Mouse (Mus musculus) intestine, postnatal 0 days (tissue): Measurements from ENCODE around the gene Nudt1. TPM values are rescaled to one million over a fixed set of nuclear protein-coding genes. Genes with fewer than 3 reads are reported as not detected.

Experiments
- ATAC-seq: fragments of 200-750 bp; cut with Nextera tagmentation; 2 replicates; pipeline ENCODE4 v1.8.0; 2017; ENCODE audit warnings: mild to moderate bottlenecking, moderate TSS enrichment, moderate library complexity
- H3K27ac ChIP-seq: fragments of 300-500 bp; sonication (generic); 2 replicates; pipeline ENCODE4 v1.5.1; 2014; ENCODE audit warnings: mild to moderate bottlenecking, low read depth, low read length, moderate library complexity
- H3K27me3 ChIP-seq: fragments of 300-500 bp; sonication (generic); replicated peaks from 2 replicates; pipeline ENCODE4 v1.6.1; 2014; ENCODE audit warnings: low read length, mixed read lengths; ENCODE audit not compliant: control insufficient read depth, insufficient read depth
- H3K36me3 ChIP-seq: fragments of 300-500 bp; sonication (generic); 2 replicates; pipeline ENCODE4 v1.6.1; 2014; ENCODE audit warnings: mild to moderate bottlenecking, moderate library complexity; ENCODE audit not compliant: control insufficient read depth, insufficient read depth
- H3K4me1 ChIP-seq: fragments of 300-500 bp; sonication (generic); replicated peaks from 2 replicates; pipeline ENCODE4 v1.6.1; 2014; ENCODE audit warnings: antibody characterized with exemption, low read length, mixed read lengths; ENCODE audit not compliant: control insufficient read depth, insufficient read depth
- H3K4me2 ChIP-seq: fragments of 300-500 bp; sonication (generic); replicated peaks from 2 replicates; pipeline ENCODE4 v1.6.1; 2014; ENCODE audit warnings: low read depth, mild to moderate bottlenecking, moderate library complexity
- H3K4me3 ChIP-seq: fragments of 300-500 bp; sonication (generic); 2 replicates; pipeline ENCODE4 v1.5.1; 2014; ENCODE audit warnings: low read depth, low read length
- H3K9ac ChIP-seq: fragments of 300-500 bp; sonication (generic); 2 replicates; pipeline ENCODE4 v1.6.1; 2014; ENCODE audit warnings: mild to moderate bottlenecking, low read depth, low read length
- H3K9me3 ChIP-seq: fragments of 300-500 bp; sonication (generic); 2 replicates; pipeline ENCODE4 v1.6.1; 2016; ENCODE audit warnings: mixed run types; ENCODE audit not compliant: control insufficient read depth
- CTCF ChIP-seq: sonication (generic); IDR thresholded peaks from 2 replicates; pipeline ENCODE4 v1.5.1; 2016; ENCODE audit warnings: low read depth, mild to moderate bottlenecking, control low read depth, antibody characterized with exemption, moderate library complexity
- WGBS: fragments of 180-500 bp; shearing (Covaris S2); extraction: QIAGEN DNeasy Blood & Tissue Kit; methylation state at CpG from one replicate; pipeline ENCODE4 v1.1.7; 2014; 5-methylcytosine and 5-hydroxymethylcytosine counted together
- polyA plus RNA-seq: library from polyadenylated mRNA; unstranded; fragments of >200 nt; fragmentation: Nextera tagmentation; extraction: Ambion mirVana; gene quantifications from 2 replicates; pipeline ENCODE4 v1.2.1, GENCODE M21; 2015

The Nudt1 gene
- polyA plus RNA-seq, 1 experiment from 2014 or later: 28.9 TPM

DNA sequence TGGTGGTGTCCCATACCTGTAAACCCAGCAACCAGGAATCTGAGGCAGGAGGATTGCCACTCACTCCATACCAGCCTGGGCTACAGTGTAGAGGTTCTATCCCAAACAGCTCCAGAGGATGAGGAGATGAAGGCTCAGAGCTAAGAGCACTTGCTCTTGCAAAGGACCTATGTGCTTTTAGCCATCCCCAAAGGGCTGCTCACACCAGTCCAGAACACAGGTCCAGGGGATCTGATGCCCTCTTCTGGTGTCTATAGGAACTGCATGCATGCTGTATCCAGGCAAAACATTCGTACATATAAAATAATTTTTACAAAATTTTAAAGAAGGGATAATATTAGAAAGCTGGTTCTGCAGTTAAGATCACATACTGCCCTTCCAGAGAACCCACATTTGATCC lies 15.2 kb downstream of the Nudt1 start:
- Histone ChIP-seq H3K36me3 (peaks cover 41% of the 10 kb centered on the region), H3K27me3 (no peaks in the 10 kb centered on the region), H3K27ac (no peak overlapping the region), H3K9me3 (no peaks in the 10 kb centered on the region), H3K4me1 (no peaks in the 10 kb centered on the region), H3K9ac (no peak overlapping the region), H3K4me3 (no peak overlapping the region), H3K4me2 (no peak overlapping the region)
- WGBS: 67% methylated on average over 1 of the region's 1 CpGs
- no peak for ATAC-seq
- peak; percentile 81 for TF ChIP-seq CTCF

DNA sequence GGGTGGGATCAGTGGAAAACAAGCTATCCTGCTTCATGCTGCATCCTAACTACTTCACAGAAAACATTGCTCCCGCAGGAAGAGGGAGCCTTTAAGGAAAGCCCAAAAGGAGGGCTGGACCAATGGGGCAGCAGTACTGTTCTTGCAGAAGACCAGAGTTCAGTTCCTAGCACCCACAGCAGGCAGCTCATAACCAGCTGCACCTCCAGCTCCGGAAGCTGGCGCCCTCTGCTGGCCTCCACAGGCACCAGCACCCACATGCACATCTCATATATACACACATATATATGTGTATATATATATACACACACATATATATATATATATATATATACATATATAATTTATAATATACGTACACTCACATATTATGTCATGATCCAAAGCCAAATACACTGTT lies 17.3 kb downstream of the Nudt1 start:
- peaks cover 47% of the 10 kb centered on the region for H3K36me3 ChIP-seq
- peak; percentile 46 for TF ChIP-seq CTCF
- H3K4me1 ChIP-seq: no peaks in the 10 kb centered on the region
- H3K9ac ChIP-seq: no peak overlapping the region
- H3K27me3 ChIP-seq: no peaks in the 10 kb centered on the region
- no peak overlapping the region for H3K4me3 ChIP-seq
- ATAC-seq: no peak
- H3K9me3 ChIP-seq: no peaks in the 10 kb centered on the region
- 96% methylated on average over 4 of the region's 4 CpGs for WGBS
- H3K27ac ChIP-seq: no peak overlapping the region
- no peak overlapping the region for H3K4me2 ChIP-seq

DNA sequence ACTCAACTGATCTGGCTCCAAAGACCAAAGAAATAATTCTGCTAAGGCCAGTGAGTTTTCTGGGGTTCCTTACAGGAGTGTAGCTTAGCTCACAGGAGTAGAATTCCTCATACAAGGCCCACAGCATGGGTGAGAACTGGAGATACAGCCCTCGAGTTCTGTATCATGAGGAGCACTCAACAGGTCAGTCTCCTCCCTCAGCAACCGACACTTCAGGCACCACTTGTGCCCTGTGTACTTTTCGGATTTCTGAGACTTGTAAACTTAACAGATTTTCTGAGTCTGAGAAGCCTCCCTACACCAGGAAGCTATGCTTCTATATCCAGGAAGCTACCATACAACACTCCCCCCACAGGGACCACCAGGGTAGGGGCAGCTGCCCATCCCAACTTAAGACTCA lies 18.4 kb downstream of the Nudt1 start:
- no peaks in the 10 kb centered on the region for H3K9me3 ChIP-seq
- no peak for ATAC-seq
- no peak for TF ChIP-seq CTCF
- H3K9ac ChIP-seq: no peak overlapping the region
- peaks cover 56% of the 10 kb centered on the region for H3K36me3 ChIP-seq
- no peak overlapping the region for H3K4me2 ChIP-seq
- H3K27me3 ChIP-seq: no peaks in the 10 kb centered on the region
- H3K4me1 ChIP-seq: no peaks in the 10 kb centered on the region
- H3K4me3 ChIP-seq: no peak overlapping the region
- no peak overlapping the region for H3K27ac ChIP-seq
- 80% methylated on average over 3 of the region's 3 CpGs for WGBS

DNA sequence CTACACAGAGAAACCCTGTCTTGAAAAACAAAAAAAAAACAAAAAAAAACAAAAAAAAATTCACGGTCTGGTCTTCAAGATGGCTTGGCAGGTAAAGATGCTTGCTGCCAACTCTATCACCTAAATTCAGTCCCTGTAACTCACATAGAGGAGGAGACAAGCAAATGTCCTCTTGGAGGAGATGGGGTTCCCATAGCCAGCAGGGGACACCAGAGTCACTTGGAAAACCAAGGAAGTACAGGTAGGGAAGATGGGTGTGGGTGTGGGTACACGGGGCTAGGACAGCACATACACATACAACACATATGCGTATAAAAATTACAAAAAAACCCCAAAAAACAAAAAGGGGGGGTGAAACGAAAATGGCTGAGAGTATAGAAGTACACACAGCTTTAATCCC lies 21.4 kb downstream of the Nudt1 start:
- Histone ChIP-seq H3K4me3 (no peak overlapping the region), H3K4me1 (no peaks in the 10 kb centered on the region), H3K4me2 (no peak overlapping the region), H3K9ac (no peak overlapping the region), H3K27me3 (no peaks in the 10 kb centered on the region), H3K36me3 (peaks cover 64% of the 10 kb centered on the region), H3K27ac (no peak overlapping the region), H3K9me3 (no peaks in the 10 kb centered on the region)
- TF ChIP-seq CTCF: peak; percentile 60
- ATAC-seq: no peak
- WGBS: 80% methylated on average over 4 of the region's 4 CpGs

DNA sequence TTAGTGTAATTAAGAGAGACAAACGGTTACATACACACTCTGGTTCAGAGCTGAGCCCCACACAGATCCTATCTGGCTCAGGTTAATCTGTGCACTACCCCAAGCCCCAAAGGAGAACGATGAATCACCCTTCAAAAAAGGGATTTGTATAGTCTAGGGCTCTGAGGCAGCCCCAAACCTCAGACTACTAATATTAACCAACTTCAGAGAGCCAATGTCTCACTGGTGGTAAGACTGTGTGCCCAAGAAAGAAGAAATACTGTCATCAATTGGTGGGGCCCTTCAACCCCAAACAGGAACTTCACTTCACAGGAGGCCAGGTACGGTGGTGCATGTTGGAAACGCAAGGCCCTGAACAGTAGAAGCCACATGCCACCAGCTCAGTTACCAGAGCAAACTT lies 23.8 kb downstream of the Nudt1 start:
- no peaks in the 10 kb centered on the region for H3K4me1 ChIP-seq
- H3K27me3 ChIP-seq: no peaks in the 10 kb centered on the region
- 91% methylated on average over 4 of the region's 4 CpGs for WGBS
- no peaks in the 10 kb centered on the region for H3K9me3 ChIP-seq
- peaks cover 52% of the 10 kb centered on the region for H3K36me3 ChIP-seq
- no peak overlapping the region for H3K4me2 ChIP-seq
- no peak for TF ChIP-seq CTCF
- no peak for ATAC-seq
- no peak overlapping the region for H3K9ac ChIP-seq
- no peak overlapping the region for H3K4me3 ChIP-seq
- H3K27ac ChIP-seq: no peak overlapping the region

DNA sequence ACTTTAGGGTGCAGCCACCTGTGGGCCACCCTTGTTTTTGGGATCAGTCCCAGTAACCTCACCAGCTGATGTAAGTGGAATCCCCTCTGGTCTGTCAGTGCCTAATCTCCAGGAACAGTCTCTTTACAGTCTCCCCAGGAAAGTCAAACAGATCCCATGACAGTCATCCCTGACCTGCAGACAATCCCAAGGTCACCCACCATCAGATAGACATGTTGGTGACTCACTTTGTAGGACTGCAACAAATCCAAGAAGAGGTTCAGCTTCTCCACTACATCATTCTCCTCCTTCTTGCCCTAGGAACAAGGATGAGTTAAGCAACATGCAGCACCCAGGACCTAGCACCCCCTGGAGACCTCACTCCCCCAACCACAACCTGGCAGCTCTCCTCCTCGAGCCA lies 24.6 kb downstream of the Nudt1 start:
- Histone ChIP-seq H3K36me3 (peaks cover 52% of the 10 kb centered on the region), H3K4me2 (no peak overlapping the region), H3K4me1 (no peaks in the 10 kb centered on the region), H3K27me3 (no peaks in the 10 kb centered on the region), H3K27ac (no peak overlapping the region), H3K9ac (no peak overlapping the region), H3K9me3 (no peaks in the 10 kb centered on the region), H3K4me3 (no peak overlapping the region)
- 68% methylated on average over 1 of the region's 1 CpGs for WGBS
- no peak for ATAC-seq
- TF ChIP-seq CTCF: no peak

DNA sequence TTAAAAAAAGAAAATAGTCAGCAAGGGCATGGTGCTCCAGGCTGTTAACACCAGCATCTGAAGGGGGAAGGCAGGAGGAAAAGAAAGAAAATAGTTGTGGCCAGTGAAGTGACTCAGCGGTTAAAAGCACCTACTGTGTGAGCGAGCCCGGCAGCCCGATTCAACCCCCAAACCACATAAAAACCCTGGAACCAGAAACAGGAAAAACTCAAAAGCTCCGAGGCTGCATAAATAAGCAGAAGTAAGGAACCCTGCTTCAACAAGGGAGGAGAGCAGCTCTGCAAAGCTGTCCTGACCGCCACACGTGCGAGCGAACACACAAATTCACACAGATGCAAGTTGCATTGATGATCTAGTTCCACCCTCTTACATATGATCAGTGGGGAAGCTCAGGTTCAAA lies 28.4 kb downstream of the Nudt1 start:
- WGBS: 93% methylated on average over 9 of the region's 9 CpGs
- H3K27me3 ChIP-seq: no peaks in the 10 kb centered on the region

More for the DNA sequence above, 28.4 kb downstream of the Nudt1 start:
- Histone ChIP-seq H3K4me2 (no peak overlapping the region), H3K4me3 (no peak overlapping the region), H3K27ac (no peak overlapping the region), H3K36me3 (peaks cover 66% of the 10 kb centered on the region), H3K9ac (no peak overlapping the region), H3K4me1 (no peaks in the 10 kb centered on the region), H3K9me3 (no peaks in the 10 kb centered on the region)
- TF ChIP-seq CTCF: no peak
- no peak for ATAC-seq
